Mouse (Mus musculus) heart, postnatal 36 days (tissue): ENCODE results near the gene Lamtor5. TPM values are rescaled to one million over a fixed set of nuclear protein-coding genes. Genes with fewer than 3 reads are reported as not detected.

Experiments
- DNase-seq, 2 experiments: peaks; one replicate each; pipeline ENCODE4 v3.0.0; 2021 to 2022
- intact Hi-C: fragments of 180-260 bp; cut with DNase I; formaldehyde crosslinking; loops from one replicate; pipeline ENCODE4 v1.15.1; 2025
- total RNA-seq, 2 experiments: library from RNA; stranded (reverse); gene quantifications; 2 replicates each; pipeline ENCODE4 v1.2.3; 2021

The Lamtor5 gene
- total RNA-seq, result 10 to 100 TPM; 67.9 to 68.2 TPM

DNA sequence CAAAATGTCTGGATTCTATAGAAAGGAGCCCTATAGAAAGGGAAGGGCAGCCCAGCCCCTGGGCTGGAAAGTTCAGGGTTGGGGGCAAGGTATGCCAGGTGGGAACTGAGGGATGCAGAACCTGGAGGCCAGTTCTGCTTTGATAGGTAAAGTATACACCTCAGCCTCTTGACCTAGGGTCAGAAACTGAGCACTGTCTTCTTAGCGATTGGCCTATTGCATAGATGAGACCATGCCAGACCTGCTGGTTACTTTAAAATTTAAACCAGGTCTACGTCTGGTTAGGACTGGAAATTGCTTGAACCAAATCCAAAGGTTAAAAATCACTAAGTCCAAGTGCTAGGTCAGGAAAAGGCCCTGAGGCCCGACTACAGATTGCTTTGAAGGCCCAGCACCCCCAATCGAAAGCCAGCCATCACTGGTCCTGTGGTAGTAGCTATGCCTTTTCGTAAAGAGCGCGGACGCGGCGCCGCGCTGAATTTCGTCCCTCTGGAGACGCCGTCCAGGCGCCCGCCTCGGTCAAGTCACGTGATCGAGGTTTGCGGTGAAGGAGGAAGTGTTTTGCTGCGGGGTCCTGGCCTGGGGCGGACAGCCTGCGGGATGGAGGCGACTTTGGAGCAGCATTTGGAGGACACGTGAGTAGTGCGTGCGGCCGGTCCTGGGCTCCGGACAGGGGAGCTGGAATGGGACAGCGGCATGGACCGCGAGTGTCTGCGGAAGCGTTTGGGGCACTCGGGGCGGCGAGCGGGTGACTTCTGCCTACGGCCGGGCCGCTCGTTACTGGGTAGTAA lies at the start of gene Lamtor5:
Gene Lamtor5 (plus strand): TSS at position 380 of the 791 bp plus-strand sequence.
- peak; percentile 90 to 91 for DNase-seq
- intact Hi-C loops, result loop anchor here (2.0 to 5.0 kb wide), 2 partner anchors 54 to 186 kb away; partner anchors contain the start of gene Rbm15

DNA sequence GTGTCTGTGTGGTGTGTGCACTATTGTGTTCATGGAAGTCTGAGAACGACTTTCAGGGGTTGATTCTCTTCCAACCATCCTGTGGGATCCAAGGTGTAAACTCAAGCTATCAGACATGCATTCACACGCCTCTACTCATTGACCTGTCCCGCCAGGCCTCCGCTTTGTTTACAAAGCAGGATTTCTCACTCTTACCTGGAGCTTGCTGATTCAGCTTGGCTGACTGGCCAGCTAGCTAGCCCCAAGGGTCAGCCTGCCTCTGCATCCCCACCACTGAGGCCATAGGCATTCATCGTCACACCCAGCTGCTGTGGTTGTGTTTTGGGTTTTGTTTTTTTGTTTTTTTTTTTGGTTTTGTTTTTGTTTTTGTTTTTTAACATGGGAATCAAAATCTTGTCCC lies 49.4 kb upstream of the Lamtor5 start:
- no peak for DNase-seq
- intact Hi-C loops, result no loop called here

DNA sequence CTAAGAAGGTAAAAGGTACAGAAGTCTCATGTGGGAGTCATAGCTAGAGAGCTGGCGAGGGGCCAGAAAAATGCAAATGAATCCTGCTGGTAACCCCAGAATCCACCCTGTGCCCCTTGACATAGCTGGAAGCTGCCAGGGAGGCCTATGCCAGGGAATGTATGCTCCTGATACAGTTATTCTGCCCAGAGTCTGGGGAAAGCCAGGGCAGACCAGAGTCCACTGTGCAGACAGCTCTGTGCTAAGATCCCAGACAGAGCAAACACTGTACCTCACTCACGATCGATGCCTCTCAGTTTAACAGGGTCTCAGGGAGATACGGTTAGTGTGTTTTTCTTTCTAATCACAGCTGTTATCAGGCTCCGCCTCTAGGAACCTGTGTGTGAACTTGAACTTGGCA lies 48.8 kb upstream of the Lamtor5 start:
- DNase-seq, result no peak
- intact Hi-C loops, result loop anchor here (5.0 kb wide), 1 partner anchor 127 kb away; no protein-coding TSS in a partner anchor

DNA sequence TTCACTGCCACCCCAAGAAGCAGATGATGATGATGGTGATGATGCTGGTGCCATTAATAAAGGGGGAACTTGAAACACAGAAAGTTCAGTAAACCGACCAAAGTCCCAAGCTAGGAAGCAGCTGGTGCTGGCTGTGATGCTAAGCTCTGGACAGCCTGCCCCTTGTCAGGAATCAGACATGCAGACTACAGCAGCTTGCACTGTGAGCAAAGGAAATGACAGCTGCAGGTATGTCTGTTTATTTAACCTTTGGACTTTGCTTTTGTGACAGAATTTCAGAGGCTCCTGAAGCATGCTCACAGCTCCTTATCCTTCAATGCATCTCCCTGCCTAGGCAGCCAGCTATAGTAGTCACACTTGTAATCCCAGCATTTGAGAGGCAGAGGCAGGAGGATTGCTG lies 48.1 kb upstream of the Lamtor5 start, which contains the start of gene A630076J17Rik:
Gene A630076J17Rik (plus strand): TSS at position 88 of the 400 bp plus-strand sequence.
- intact Hi-C loops, result loop anchor here (5.0 kb wide), 1 partner anchor 127 kb away; no protein-coding TSS in a partner anchor
- DNase-seq, result no peak

DNA sequence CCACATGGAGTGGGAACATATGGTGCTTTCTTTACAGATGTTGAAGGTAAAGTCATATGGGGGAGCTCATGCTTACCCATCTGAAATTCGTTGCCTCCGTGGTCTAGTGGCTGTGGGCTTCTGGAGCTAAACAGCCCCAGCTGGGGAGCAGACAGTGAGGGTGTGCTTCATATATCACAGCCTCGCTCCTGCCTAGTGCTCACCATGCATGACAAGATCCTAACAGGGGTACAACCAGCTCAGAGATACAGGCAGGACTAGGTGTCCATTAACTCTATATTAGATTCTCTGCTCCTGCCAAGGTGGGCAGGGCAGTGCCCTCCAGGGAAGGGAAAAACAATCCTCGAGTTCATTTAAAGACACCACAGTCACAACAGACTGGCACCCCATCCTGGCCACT lies 47.5 kb upstream of the Lamtor5 start:
- intact Hi-C loops, result loop anchor here (5.0 kb wide), 1 partner anchor 126 kb away; no protein-coding TSS in a partner anchor
- no peak for DNase-seq

DNA sequence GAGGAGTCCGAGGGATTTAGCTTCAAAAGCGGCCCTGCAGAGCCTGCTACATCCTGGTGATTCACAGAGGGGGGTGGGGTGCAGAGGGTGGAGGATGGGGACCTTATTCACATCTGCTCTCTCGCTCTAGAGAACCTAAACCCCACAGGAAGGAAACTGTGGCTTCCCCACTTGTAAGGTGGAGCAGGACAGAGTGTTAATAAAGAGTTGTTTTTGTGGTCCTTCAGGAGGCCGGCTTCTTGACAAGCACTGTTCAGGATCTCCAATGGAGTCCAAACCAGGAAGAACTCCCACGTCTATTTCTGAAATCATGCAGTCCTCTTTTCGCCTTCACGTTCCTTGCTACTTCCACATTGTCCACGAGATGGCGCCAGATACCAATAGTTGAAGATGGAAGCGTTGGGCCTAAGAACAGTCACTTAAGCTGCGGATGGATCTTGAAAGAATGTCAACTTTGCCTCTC lies 45.3 kb upstream of the Lamtor5 start:
- intact Hi-C loops, result loop anchor here (1.0 to 5.0 kb wide), 4 partner anchors 27 to 233 kb away; no protein-coding TSS in a partner anchor
- DNase-seq, result peak; percentile 85 to 91

DNA sequence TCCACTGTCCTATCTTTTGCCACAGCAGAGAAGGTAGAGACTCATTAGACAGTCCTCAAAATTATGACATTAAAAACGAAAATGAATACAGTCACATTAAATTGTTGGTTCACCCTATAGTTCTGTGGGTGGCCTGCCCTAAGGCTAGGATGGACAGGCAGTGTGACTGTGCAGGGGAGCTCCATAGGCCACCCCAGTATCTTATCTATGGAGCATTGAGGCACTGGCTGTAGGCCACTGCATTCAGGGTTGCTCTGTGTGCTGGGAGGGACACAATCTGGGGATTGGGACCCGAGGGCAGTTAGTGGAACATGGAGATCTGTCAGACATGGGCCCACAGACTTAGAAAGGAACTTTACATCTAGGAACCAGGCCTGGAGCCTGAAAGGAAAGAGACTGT lies 44.7 kb upstream of the Lamtor5 start:
- no peak for DNase-seq
- intact Hi-C loops, result loop anchor here (1.0 to 5.0 kb wide), 4 partner anchors 27 to 232 kb away; no protein-coding TSS in a partner anchor

DNA sequence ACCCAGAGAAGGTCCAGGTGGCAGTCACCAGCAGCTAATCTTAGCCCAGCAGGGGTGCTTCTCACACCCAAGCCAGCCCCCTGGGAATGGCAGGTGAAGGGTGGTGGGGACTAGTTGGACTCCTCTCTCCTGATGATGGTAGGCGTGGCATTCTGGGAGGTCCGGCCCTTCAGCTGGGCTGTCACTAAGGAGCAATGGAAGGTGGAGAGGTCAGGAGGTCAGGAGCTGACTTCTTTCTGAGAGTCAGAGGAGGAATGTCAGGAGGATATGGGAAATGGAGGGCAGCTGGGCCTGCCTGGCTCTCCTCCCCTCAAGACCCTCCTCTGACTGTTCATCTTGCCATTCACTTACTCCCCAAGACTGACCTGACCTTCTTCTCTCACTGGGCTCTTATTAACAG lies 40.6 kb upstream of the Lamtor5 start:
- intact Hi-C loops, result no loop called here
- no peak for DNase-seq

DNA sequence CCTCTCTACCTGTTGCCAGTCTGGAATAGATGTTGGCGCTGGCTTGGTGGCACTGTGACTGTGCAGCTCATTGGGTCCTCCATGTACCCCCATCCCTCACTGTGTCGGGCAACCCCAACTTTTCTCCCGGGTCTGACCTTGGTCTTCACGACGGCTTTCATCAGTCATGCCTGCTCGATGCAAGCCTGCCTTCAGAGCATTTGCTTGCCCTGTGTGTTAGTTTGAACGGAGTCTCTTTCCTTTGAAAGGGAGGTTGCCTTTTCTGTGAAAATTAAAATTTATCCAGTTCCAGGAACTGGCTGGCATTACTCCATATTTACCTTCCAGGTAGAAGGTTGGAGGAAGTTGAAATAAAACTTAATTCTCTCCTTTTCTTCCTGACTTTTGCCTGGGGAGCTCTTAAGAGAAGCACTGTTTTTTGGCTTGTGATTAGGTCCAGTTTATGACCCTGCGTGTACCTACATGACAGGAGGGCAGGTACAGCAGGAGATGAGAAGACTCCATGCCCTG lies 40.1 kb upstream of the Lamtor5 start:
- intact Hi-C loops, result no loop called here
- DNase-seq, result no peak

DNA sequence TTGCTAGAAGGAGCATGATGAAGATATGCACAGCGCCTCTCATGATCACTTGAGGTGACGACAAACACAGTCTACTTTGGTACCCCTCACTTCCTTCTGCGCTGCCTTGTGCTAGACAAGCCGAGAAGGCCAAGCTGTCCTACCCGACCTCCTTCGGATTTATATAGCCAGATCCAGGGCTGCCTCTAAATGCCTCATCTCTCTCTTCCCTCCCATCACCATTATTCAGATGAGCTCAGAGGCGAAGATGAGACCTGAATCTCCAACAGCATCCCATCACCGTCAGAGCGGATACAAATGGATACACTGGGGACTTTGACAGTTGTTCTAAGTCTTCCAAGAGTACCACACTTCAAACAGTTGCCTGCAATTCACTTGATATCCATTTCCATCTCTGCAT lies 39.1 kb upstream of the Lamtor5 start, which contains the start of gene Prok1:
Gene Prok1 (minus strand): TSS at position 101 of the 400 bp plus-strand sequence.
- DNase-seq, result no peak
- intact Hi-C loops, result no loop called here

DNA sequence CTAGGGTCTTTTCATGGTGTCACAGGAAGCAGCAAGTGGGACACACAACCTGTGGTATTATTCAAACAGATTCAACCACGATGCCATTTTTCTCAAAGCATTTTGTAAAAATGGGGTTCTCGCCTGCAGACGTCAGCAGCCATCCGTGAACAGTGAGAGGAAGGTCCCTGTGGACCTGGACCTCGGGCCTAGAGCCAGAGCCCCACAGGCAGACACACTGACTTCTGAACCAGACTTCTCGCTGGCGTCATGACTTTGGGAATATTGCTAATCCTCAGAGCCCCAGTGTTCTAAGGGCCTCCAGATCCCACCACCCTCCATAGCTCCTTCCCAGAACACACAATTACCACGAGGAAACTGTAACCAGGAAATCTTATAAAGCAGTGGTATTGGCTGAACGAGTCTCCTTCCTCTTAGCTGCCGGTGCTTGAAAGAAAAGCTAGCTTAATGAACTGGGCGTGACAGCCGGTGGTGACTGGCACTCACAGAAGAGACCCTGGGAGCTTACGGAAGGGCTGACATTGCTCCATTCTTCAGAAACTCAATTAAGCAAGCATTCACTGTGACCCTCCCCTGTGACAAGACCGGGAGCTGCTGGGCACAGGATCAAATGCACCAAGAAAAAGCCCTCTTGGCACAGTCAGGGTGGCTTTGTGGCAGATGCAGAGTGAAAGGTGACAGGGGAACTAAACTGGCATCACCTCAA lies 37.1 kb upstream of the Lamtor5 start:
- DNase-seq, result no peak
- intact Hi-C loops, result no loop called here

DNA sequence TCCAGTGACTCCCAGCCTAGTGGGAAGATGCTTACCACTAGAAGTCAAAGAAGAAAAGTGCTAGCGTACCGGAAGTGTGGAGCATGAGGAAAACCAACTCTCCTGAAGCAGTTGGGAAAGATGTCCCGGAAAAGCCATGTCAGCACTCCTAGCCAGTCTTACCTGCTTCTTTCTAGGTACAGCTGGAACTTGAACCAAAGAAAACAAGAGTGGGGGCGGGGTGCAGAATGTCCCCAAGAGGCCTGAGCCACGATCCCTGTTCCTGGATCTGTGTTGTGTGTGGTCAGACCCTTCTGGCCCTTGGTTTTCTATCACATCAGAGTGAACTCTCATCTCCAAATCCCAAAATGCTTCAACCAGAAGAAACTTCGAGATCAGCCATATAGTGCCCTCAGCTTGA lies 31.8 kb upstream of the Lamtor5 start:
- intact Hi-C loops, result no loop called here
- DNase-seq, result no peak

DNA sequence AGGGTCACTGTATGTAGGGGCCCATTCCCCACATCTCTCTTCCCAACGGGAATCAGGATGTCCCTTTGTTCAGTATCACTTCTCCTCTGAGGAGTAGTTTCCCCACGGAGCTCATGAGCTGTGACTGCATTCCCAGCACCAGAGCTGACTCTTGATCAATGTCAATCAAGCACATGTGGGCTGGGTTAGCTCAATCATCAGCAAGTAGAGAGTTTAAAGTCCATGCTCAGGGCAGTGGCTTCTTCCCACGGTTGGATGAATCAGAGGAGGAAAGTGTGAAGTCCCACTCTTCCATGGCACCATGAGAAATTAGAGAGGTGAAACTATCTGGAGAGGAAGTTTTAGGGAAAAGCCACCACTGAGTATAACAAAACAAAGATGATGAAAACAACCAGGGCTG lies 29.6 kb upstream of the Lamtor5 start:
- DNase-seq, result no peak
- intact Hi-C loops, result no loop called here

DNA sequence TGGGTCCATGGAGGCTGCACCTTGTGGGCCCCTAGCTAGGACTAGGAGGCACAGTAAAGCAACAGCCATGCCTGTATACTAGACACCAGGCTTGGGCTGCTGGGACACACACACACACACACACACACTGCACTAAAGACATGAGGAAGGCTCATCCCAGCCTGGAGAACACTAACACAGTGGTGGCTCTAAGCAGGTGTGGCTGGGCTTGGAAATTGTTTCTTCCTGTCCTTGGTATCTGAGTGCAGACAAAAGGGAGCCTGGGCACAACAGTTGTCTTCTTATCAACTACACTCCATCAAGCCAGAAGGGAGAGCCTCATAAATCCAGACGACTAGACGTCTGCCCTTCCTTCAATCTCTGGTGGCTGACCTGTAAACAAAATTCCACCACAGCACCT lies 28.3 kb upstream of the Lamtor5 start:
- intact Hi-C loops, result no loop called here
- DNase-seq, result no peak

DNA sequence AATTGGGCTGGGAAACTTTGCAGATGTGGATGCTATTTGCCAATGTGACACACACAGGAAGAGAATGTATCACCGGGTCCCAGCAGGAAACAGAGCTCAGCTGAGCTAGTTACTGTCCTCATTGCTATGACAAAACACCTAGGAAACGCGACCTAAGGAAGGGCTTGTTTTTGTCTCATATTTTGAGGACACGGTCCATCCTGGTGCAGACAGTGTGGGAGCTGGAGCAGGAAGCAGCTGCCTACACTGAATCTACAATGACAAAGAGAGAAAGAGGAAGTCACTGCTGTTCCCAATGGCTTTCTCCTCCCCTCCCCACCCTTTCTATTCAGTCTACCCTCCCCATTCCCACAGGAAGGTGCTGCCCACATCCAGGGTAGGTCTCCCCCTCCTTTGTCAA lies 26.6 kb upstream of the Lamtor5 start:
- intact Hi-C loops, result no loop called here
- peak in 1 of 2 experiments; percentile 17 for DNase-seq

DNA sequence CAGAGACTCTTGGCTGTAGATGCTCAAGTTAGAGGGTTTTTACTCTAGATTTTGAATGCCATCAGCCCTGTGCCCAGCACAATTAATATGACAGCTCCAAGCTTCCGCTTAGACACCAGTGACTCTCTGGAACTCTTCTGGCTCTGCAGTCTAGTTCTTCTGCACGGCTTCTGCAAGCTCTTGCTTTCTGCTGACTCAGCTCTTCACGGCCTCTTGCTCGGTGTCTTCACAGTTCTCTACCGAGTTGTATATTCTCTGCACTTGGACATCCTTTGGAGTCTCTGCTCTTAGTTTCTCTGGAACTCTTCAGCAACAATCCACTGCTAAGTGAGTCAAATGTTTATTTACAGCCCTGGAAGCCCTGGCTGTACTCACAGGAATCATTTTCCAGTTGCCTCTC lies 24.7 kb upstream of the Lamtor5 start:
- intact Hi-C loops, result no loop called here
- DNase-seq, result no peak

DNA sequence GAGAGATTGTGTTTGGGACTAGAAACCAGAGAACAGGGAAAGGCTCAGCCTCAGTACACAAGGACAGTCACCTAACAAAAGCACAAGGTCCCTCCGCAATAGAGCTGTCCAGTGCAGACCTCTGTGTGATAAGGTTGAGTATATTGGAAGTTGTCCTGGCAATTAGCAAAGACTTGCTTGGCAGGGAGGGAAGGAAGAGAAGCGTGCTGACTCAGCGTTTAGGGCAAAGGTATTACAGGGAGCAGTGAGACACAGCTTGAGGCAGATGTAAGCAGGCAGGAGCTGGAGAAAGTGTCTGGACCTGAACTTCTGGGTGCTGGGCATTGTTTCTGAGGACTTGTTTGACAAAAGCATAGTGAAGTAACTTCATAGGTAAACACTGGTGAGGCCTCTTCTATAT lies 22.7 kb upstream of the Lamtor5 start:
- no peak for DNase-seq

DNA sequence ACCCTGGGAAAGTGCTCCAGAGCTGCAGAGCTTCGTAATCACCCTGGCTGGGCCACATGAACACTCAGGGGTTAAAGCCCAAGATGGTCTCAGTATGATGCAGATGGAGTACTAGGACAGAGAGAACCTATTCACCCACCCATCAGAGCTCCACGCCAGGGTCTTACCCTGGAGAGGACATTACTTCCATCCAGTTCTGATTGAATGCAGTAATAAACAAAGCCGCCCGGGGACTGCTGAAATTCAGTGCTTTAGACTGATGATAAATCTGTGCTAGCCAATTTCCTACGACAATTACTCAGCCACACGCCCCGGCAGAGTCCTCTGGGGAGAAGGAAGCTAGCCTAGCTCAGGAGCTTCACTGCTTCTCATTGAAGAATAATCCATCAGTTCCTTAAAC lies 21.9 kb upstream of the Lamtor5 start:
- intact Hi-C loops, result no loop called here
- no peak for DNase-seq

More for the DNA sequence above, 22.7 kb upstream of the Lamtor5 start:
- intact Hi-C loops, result no loop called here

DNA sequence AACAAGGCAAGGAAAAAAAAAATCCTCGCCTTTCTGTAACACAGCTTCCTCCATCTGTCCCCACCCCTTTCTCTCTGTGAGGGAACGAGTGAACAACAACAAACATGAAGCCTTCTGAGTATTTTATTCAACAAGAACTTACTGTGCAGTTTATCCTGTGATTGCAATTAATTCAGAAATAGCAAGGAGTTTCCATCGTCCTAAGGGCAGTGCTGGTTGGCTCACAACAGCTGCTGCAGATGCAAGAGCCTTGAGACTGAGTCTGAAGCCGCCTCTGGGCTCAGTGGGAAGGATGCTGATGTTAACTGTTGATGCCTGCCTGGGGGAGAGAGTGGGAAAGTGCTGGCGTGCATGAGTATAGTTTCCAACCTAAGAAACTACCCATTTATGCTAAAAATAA lies 20.7 kb upstream of the Lamtor5 start:
- DNase-seq, result no peak
- intact Hi-C loops, result no loop called here

DNA sequence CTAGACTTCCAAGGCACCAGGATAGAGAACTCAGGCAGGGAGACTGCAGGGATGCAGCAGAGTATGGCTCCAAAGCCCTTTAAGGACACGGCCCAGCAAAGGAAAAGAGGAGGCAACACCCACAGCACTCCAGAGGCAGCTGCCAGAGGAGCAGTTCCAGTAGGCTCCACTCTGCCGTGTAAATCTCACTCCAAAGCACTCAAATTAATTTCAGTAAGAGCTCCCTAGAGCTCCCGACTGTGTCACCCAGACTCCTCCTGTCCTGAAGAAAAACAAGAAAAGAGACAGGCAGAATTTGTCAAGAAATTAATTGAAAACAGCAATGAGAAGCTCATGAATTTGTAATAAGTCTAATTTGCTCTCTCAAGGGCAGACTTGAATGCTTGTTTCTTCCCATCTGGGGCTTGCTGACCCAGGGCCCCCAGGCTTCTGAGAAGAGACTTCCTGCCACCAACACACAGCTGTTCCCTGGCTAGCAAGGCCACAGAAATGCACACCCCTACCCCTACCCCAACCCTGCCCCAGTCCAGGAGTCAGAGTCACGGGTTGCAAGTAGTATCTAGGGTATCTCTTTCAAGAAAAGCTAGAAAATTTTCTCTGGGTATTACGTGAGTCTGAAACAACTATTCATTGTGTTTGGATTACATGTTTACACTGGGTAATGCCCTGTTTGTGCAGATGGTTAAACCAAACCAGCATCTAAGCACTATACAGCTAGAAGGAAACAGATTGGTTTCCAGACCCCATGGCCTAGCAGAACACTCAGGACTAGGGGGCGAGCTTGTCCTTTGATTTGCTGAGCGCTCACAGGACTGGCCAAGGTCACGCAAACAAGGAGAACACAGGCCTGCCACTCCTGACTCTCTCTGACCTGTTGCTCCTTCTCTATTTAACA lies 17.5 kb upstream of the Lamtor5 start:
- DNase-seq, result peak; percentile 28 to 39
- intact Hi-C loops, result no loop called here
